Mouse (Mus musculus): ENCODE data around the gene Ryk.

Ryk gene

DNA sequence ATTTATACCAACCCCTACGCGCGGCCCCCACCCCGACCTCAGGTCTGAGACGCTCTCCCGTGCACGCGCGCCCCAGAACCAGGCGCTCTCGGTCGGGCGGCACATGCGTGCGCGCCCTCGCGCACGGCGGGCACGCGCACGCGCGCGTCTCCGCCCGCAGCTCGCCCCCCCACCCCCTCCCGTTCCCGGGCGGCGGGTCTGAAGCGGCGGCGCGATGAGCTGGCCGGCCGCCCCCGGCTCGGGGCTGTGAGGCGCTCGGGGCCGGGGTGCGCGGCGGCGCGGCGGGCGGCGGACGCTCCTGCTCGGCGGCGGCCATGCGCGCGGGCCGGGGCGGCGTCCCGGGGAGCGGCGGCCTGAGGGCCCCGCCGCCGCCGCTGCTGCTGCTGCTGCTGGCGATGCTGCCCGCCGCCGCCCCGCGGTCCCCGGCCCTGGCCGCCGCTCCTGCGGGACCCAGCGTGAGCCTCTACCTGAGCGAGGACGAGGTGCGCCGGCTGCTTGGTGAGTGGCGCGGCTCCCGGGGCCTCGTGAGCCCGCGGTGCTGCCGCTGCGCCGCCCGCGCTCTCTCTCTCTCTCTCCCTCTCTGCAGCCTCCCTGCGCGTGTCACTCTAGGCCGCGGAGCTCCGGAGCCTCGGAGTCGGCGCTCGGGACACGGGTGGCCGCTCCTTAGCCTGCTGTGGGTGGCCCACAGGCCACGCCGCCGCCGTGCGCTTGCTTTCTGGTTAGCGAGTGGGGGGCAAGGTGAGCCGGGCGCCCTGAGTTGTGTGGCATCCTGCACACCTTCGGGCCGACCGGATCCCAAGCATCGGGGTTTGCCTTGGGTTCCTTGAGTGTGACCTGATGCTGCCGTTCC, at the start of gene Ryk:
Gene Ryk (plus strand): TSS at position 176 of the 850 bp plus-strand sequence.
- DNase-seq (ENCODE audit: extremely low spot score): peak; percentile 74

DNA sequence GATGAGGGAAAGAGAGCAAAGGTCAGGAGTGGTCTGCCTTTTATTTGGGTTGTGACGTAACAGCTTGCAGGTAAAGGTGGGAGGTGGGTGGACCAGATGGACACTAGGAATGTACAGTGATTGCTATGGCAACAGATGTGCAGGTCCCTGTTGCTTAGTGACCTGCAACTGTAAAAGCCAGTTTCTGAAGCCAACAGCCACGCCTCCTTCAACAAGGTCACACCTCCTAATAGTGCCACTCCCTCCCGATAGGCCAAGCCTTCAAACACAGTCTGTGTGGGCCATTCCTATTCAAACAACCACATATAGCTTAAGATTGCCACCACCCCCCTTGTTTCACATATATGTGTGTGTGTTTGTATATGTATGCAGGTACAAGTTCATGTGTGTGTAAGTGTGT, 45.2 kb upstream of the Ryk start:
- no peak for DNase-seq (ENCODE audit: extremely low spot score)

DNA sequence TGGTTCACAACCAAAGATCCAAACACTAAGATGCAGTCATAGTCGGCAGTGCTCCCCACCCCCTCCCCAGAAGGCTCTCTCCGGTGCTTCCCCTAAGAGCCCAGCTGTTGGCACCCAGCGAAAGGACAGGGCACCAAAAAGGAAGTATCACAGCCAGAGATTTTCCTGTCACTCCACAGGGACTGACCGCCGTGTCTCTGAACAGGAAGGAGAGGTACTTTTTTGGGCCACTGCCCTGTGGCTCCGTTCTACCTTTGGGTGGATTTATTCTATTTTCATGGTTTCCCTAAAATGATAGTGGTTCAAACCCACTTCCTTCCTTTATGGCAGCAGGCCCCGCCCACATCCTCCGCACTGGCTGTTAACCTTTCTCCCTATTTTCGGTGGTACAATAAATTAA, 42.9 kb upstream of the Ryk start:
- DNase-seq (ENCODE audit: extremely low spot score): no peak

DNA sequence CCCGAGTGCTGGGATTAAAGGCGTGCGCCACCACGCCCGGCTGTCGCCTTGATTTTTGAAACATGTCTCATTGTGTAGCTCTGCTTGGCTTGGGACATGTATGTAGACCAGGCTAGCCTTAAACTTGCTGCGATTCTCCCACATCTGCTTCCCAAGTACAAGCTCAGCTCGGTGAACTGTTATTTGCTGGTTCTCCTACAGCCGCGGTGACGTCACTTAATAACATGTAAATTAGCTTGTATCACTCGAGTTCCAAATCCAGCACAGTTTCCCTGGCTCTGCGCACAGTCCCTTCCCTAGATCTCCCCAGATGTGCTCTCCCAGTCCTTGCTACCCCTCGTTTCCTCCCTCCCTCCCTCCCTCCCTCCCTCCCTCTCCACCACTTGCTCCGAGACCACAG, 41.9 kb upstream of the Ryk start:
- DNase-seq (ENCODE audit: extremely low spot score): no peak

DNA sequence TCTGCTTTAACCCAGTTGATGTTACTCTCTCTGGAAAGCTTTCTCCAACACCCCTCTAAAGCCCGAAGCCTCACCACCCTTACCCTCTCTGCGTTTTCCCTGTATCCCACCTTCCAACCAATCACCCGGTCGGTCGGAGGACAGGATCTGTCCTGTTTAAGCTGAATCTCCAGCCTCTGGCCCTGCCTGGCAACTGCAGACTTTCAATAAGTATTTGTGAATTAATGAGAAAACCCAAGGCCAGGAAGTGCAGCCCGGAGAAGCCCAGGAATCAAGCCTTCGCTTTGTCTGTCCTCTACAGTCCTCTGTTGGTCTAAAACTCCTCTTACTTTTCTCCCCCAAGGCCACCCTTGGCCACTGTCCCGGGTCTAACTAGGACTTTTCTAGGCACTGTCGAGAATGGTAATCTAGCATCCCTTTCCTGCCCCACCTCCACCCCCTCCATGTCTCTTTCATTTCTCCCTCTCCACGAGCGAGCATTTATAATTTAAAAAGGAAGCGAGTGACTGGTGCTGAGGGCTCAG, 41.4 kb upstream of the Ryk start:
- DNase-seq (ENCODE audit: extremely low spot score): no peak

DNA sequence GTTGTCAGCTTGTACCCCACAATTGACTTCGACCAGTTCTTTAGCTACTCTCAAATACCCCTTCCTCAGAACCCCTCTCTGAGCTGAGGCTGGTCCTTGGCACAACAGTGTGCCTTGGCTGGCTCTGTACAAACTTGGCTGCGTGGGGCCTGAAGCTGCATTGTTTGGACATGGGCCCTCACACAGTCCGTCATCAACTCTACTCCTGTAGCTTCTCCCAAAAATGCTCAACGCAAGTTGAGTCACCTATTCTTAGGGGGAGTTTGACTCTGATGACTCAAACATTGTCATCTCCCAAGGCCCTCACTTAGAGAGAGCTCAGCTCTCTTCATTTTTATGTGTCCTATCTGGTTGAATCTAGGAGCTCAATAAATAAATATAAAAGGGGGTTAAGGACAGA, 36.3 kb upstream of the Ryk start:
- DNase-seq (ENCODE audit: extremely low spot score): no peak

DNA sequence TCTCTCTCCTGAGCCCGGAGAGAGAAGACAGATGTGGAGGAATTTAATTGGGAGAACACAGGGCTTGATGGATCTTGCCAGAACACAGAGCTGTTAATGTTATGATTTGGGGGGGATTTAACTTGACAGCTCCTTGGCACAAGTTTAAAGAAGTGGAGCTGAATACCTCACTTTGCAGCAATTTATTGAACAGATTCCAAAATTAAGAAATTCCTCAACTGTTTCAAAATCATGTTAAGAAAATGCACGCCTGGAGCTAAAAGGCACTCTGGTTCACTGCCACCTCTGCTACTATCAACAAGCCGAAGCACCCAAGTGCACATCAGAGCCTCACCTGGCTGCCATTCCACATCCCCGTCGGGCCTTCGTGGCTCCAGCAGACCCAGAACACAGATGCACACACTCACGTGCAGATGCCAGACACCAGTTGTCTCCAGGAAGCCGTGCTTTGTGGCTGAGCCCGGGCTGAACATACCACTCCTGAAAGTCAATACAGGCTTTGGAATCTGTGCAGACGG, 28.6 kb upstream of the Ryk start:
- no peak for DNase-seq (ENCODE audit: extremely low spot score)

DNA sequence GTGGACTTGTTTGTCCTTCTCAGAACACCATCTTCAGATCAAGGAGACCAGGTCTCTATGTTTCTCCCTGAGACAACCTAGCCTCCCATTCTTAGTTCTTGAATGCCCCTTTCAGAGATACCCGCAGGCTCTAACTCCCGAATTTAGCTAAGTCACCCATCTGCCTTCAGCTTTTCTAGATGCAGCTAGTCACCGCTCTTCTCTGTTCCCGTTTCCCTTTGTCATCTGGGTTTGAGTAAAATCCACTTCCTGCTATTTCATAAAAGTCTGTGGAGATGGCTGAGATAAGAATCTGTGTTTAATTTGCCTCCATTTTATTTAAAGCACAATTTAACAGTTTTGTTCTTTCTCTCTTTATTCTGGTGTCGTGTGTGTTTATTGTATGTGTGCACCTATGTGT, 23.5 kb upstream of the Ryk start:
- DNase-seq (ENCODE audit: extremely low spot score): no peak

DNA sequence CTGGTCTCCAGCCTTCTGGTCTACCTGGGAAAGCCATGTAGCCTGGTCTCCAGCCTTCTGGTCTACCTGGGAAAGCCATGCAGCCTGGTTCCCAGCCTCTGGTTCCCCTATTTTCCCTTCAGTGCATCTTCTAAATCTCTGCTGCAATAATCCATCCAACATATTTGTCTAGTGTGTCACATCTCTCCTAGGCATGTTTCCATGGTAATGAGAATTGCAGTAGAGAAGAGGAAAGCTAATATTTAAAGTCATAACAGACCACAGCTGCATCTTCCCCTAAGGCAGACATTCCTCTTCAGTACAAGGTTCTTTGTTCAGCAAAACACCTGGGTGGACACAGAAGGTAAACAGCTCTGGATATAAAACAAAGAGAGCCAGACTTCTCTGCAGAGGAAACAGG, 16.5 kb upstream of the Ryk start:
- no peak for DNase-seq (ENCODE audit: extremely low spot score)

DNA sequence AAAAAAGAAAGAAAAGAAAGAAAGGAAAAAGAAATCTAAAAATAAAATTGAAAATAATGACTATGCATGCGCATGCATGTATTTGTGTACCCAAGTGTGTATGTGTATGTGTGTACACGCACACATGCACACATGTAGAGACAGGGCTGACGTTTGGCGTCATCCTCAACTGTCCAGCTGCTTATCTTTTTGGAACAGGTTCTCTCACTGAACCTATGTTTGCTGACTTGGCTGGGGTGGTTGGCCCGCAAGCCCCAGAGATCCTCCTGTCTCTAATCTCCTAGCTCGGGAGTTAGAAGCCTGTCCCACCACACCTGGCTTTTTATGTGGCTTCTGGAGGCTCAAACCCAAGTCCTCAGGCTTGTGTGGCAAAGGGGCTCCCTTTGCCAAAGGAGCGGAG, 6.1 kb upstream of the Ryk start:
- no peak for DNase-seq (ENCODE audit: extremely low spot score)

DNA sequence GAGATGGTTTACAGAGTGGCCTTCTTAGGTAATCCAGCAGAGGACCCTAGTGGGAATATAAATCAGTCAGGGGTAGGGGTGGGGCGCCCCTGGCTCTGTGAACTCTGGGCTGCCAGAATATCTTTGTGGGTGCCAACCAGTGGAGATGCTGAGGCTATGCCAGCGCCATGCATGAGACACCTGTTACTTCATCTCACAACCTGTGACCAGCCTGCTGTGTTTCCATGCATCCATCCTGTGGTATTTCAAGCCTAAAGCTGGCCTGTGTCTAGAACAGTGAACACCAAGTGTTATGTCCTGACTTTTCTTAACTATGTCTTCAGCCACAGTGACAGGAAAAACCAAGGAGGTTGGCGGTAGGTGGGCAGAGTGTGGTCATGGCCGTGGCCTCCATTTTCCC, 3.2 kb upstream of the Ryk start:
- DNase-seq (ENCODE audit: extremely low spot score): no peak

DNA sequence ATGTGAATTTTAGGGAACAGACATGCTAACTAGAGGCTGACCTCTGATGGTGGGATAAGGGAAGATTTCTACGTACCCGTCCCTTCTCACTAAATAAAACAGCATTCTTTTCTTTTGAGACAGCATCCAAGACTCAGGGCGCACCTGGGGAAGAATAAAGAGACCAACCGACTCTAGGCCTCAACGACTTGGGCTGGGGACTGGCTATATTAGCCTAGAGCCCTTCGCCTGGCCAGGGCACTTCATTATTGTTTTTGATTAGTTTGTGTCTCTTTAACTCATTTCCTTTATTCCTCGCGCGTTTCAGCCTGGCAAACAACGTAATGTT, 339 bp upstream of the Ryk start:
- no peak for DNase-seq (ENCODE audit: extremely low spot score)

DNA sequence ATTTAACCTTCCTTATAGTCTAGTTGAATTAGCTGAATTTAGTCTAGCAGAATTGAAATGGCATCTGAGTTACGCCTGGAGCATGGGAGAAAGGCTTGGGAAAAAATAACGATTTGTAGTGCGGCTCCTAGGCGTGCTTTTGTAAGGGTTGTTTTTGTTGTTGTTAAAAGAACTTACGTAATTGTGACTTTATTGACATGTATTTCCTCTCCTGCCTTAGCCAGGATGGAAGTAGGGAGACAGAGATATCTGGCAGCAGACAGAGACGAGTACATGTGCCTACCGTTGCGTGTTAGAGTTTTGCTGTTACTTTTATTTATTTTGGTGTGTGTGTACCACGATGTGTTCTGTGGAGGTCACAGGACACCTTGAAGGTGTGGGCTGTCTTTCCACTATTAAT, 1.6 kb downstream of the Ryk start:
- DNase-seq (ENCODE audit: extremely low spot score): no peak

DNA sequence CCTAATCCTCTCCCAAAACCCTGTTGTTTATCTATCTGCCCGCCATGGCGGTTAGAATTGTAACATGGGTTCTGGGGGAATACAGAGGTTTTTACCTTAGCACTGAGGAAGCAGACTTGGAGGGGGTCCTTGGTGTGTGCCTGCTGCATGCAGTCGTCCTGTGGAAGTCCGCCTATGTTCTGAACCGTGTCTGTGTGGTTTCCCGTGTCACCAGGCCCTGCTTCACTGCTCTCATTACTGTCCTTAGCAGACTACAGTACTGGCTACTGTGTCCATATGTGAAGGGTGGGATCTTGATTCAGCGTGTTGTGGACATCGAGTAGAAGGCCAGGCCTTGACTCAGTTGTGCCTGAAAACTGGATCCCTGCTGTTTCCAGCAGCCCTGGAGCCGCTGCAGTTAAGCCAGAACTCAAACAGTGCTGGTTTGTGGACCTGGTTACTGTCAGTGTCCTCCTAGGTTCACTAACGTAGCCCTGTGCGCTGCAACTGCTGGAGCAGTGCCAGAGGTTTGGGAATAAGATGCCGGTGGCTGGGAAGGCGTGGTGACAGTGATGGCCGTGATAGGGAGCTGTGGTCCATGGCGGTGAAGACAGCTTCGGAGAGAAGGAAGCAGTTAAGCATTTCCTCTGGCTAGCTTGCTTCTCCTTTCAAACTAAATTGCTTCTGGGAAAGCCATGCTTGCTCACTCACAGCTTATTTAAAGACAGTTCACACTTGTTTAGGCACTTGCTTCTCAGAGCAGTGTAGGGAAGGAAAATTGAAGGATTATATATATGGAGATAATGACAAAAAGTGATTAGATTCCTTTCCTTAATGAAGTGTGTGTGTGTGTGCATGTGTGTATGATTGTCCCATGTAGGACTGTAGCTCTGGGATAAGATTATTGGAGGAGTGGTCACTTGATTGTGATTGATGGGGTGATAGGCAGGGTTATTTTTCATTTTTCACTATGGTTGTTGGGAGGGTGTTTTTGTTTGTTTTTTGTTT, 6.4 kb downstream of the Ryk start:
- DNase-seq (ENCODE audit: extremely low spot score): no peak

DNA sequence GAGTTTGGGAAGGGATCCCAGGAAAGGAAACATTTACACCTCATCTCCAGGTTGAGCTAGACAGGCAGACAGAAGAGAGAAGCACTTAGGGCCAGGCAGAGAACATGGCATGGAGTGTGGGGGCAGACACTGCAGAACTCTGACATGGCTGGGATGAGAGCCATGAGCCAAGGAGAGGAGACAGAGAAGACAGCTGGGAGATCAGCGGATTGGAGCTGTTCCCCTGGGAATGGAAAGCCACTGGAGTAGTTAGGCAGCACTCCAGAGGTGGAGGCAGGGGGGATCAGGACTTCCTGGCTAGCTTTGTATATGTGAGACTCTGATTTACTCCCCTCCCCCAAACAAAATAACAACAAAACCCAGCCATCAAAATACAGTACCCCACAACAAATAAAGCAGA, 7.1 kb downstream of the Ryk start:
- no peak for DNase-seq (ENCODE audit: extremely low spot score)

DNA sequence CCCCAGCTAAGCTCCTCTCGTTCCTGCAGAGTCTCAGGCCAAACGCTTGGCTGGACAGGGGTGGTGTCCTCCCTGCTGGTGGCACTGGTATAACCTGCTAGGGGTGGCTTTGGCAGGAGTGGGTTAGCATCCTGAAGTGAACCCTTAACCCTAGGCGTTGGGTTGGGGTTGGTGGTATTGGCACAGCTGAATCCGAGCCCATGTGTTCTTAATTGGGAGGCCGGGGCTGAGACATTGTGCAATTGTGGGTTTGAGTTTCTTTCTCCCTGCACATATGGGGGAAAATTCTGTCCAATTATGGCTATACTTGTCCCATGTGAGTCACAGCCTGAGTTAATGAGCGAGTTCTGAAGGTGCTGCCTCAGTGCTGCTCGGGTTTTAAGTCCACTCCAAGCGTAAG, 7.8 kb downstream of the Ryk start:
- no peak for DNase-seq (ENCODE audit: extremely low spot score)

DNA sequence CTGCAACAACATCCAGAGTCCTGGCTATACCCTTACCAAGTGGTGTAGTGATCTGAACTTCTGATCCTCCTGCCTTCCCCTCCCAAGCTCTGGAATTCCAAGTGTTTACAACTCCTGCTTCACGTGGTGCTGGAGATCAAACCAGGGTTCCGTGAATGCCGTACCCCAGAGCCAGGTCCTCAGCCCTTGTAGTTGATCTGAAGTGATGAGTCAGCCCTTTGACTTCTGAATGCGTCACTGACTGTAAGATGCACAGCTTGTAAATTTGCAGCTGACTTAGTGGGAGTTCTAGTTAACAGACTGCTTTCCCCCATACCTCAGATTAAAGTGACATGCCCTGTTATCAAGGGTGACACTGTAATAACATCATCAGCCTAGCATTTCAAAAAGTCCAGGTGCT, 8.9 kb downstream of the Ryk start:
- DNase-seq (ENCODE audit: extremely low spot score): no peak

DNA sequence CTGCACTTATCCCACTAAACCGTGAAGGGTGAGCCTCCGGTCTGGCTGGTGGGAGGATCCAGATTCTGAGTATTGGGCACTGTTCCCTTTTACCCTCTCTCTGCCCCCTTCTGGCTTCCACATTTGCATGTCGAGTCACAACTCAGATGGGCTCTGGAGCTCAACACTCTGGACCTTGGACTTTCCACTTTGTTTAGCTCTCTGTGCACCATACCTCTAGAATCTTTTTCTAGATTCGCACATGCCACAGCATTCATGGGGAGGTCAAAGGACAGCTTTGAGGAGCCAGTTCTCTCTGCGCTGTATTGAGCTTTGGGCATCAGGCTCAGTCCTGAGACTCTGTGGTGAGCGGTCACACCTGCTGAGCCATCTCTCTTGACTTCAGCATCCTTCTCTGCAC, 11.1 kb downstream of the Ryk start:
- DNase-seq (ENCODE audit: extremely low spot score): no peak

DNA sequence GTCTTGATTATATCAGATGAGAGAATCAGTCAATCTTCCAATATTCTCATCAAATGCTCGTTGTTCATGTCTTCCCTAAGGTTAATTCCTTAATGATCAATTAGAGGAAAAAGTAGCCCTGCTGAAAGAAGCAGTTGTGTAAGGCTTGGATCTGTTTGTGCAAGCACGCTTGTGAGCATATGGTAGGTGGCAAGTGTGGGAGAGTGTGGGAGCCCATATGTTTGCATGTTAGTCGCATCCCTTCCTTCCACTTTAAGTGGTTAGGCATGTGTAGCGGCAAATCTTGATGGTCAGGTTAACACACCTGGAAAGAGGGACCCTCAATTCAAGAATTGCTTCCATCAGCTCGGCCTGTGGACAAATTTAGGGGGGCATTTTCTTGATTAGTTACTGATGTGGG, 11.6 kb downstream of the Ryk start:
- no peak for DNase-seq (ENCODE audit: extremely low spot score)

DNA sequence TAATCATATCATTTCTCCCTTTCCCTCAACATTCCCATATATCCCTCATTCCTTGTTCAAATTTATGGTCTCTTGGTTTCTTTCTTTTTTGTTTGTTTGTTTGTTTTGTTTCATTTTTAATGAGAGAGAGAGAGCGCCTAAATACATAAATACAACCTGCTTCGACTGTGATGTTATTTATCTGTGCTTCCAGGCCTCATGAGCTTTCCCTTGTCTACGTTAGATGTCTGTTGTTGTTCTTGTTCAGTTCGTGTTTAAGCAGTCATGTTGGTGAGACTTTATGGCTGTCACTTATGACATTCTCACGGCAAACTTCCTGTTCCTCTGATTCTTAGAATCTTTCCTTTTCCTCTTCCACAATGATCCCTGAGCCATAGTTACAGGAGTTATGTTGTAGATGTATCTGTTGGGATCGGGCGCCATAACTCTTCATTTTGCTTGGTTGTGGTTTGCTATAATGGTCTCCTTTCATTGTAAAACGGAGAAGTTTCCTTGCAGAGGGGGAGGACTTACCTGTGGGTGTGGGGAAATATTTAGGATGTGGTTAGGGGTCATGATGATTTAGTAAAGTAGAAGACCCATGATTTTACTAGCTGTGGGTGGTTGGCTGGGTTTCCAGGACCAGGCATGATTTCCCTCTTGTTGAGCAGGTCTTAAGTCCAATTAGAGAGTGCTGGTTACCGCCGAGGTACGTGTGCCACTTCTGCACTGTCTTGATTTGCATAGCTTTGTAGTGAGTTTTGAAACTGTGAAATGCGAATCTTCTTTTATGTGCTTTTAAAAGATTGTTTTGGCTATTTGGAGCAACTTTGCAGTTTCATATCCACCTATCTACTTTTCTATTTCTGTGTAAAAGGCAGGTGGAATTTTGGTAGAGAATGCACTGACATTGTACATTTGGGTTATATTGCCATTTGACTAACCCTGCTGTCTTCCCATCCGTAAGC, 17.6 kb downstream of the Ryk start:
- DNase-seq (ENCODE audit: extremely low spot score): no peak

DNA sequence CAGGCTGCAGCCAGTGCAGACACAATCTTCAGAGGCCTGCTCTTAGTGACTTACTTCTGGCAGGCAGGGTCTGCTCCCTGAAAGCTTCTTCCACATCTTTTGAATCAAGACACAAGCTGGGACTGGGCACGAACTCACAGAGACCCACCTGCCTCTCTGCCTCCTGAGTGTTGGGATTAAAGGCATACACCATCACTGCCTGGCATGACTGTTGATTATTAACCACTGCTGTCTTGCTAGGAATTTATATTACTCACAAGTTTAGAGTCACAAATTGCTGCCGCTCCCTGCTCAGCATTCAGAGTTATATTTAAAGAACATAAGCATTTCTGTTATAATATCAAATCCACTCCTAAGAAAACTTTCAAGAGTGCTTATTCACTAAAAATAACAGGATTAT, 23.1 kb downstream of the Ryk start:
- no peak for DNase-seq (ENCODE audit: extremely low spot score)

Measured in embryo, embryonic 9.5 days (tissue).